ENCODE assay signal across 11 mouse cellular contexts in the genomic region with DNA sequence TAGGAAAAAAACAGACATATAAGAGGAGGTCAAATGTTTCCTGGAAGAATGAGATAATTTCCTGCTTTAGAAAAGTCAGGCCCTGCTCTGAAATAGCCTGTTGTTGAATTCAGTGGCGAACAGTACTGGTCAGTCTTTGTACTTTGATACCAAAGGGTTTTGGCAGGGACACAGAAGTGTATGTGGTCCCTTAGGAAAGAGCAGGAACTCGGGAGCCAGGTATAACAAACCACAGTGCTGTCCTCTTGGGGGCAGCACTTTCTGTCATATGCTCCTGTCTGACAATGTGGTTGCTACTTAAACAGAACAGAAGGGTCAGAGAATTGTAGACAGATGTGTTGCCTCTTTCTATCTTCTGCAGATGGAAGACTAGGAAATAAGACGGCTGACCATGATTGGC.
DNase-seq lines count a peak whose midpoint lies in the region; ATAC-seq and TF ChIP-seq lines count a peak whose summit lies in the region.
"Had no signal": no experiment of that assay in that cellular context is flagged by ENCODE, and none has a peak within 500 bp of the region (broad histone marks: within the 10 kb centered on the region; RNA-seq: fewer than 3 reads in every experiment).

No protein-coding gene starts in this region.

- TF ChIP-seq CTCF in intestine, postnatal 0 days (IDR thresholded peaks at IDR 0.05; ENCODE audit: low read depth): peak; percentile 68

- H3K27me3 ChIP-seq in heart, embryonic 10.5 days (ENCODE audit: insufficient read depth, poor library complexity, severe bottlenecking): no peaks in the 10 kb centered on the region
- no peaks in the 10 kb centered on the region for H3K27me3 ChIP-seq in intestine, postnatal 0 days (replicated peaks; ENCODE audit: control insufficient read depth, insufficient read depth, low read length)
- H3K27me3 ChIP-seq in midbrain, embryonic 11.5 days (ENCODE audit: control insufficient read depth, insufficient read depth, low read length): no peaks in the 10 kb centered on the region
- H3K27me3 ChIP-seq: embryonic facial prominence, embryonic 13.5 days; neural tube, embryonic 15.5 days had no signal

- no peak for ATAC-seq in intestine, postnatal 0 days
- ATAC-seq in midbrain, embryonic 11.5 days (ENCODE audit: low FRiP score): no peak

- WGBS in heart, embryonic 10.5 days: 34% methylated on average over 3 of the region's 3 CpGs
- WGBS in intestine, postnatal 0 days: 41% methylated on average over 3 of the region's 3 CpGs
- 60% methylated on average over 3 of the region's 3 CpGs for WGBS in midbrain, embryonic 11.5 days

- H3K9ac ChIP-seq in intestine, postnatal 0 days (ENCODE audit: low read depth, low read length): no peak overlapping the region
- no peak overlapping the region for H3K9ac ChIP-seq in midbrain, embryonic 11.5 days (ENCODE audit: low read length)
- H3K9ac ChIP-seq: embryonic facial prominence, embryonic 13.5 days; neural tube, embryonic 15.5 days had no signal

- no peak overlapping the region for H3K4me3 ChIP-seq in heart, embryonic 10.5 days
- no peak overlapping the region for H3K4me3 ChIP-seq in intestine, postnatal 0 days (ENCODE audit: low read depth, low read length)
- H3K4me3 ChIP-seq in midbrain, embryonic 11.5 days (ENCODE audit: low read depth, low read length): no peak overlapping the region
- H3K4me3 ChIP-seq: embryonic facial prominence, embryonic 13.5 days; neural tube, embryonic 15.5 days had no signal

- H3K4me1 ChIP-seq in heart, embryonic 10.5 days: peaks cover 6% of the 10 kb centered on the region; the same call in 1 of the 2 replicates
- no peaks in the 10 kb centered on the region for H3K4me1 ChIP-seq in intestine, postnatal 0 days (replicated peaks; ENCODE audit: control insufficient read depth, insufficient read depth, low read length)
- no peaks in the 10 kb centered on the region for H3K4me1 ChIP-seq in midbrain, embryonic 11.5 days (ENCODE audit: control insufficient read depth, insufficient read depth, low read length)
- H3K4me1 ChIP-seq: neural tube, embryonic 15.5 days had no signal

- no peak overlapping the region for H3K27ac ChIP-seq in heart, embryonic 10.5 days
- no peak overlapping the region for H3K27ac ChIP-seq in intestine, postnatal 0 days (ENCODE audit: low read depth, low read length)
- no peak overlapping the region for H3K27ac ChIP-seq in midbrain, embryonic 11.5 days (ENCODE audit: low read depth, low read length)
- H3K27ac ChIP-seq: embryonic facial prominence, embryonic 13.5 days; neural tube, embryonic 15.5 days had no signal

- no peak overlapping the region for H3K4me2 ChIP-seq in intestine, postnatal 0 days (replicated peaks; ENCODE audit: low read depth)
- H3K4me2 ChIP-seq in midbrain, embryonic 11.5 days: no peak overlapping the region
- H3K4me2 ChIP-seq: embryonic facial prominence, embryonic 13.5 days; neural tube, embryonic 15.5 days had no signal

- no peaks in the 10 kb centered on the region for H3K9me3 ChIP-seq in heart, embryonic 10.5 days
- no peaks in the 10 kb centered on the region for H3K9me3 ChIP-seq in intestine, postnatal 0 days (ENCODE audit: control insufficient read depth)
- H3K9me3 ChIP-seq in midbrain, embryonic 11.5 days (ENCODE audit: control insufficient read depth, low read length): no peaks in the 10 kb centered on the region
- H3K9me3 ChIP-seq: embryonic facial prominence, embryonic 13.5 days; neural tube, embryonic 15.5 days had no signal

- DNase-seq in heart, adult 18-20 months: peak; percentile 36 to 54
- DNase-seq in heart, embryonic 10.5 days (ENCODE audit: low spot score): no peak
- peak; percentile 8 for DNase-seq in urinary bladder, postnatal 14 days (ENCODE audit: low spot score)
- no peak for DNase-seq in urinary bladder, postnatal 4 days (ENCODE audit: low spot score in 2 of 2)
- DNase-seq in neural tube, embryonic 10.5 days (ENCODE audit: extremely low spot score, low spot score): no peak
- DNase-seq in thymus, postnatal 0 days (ENCODE audit: low spot score): no peak
- no peak for DNase-seq in midbrain, embryonic 11.5 days (ENCODE audit: low spot score, missing footprints)
- DNase-seq: gastrocnemius, postnatal 25 days had no signal

- H3K36me3 ChIP-seq in heart, embryonic 10.5 days: no peaks in the 10 kb centered on the region
- no peaks in the 10 kb centered on the region; the same call in 1 of the 2 replicates for H3K36me3 ChIP-seq in intestine, postnatal 0 days (ENCODE audit: control insufficient read depth, insufficient read depth)
- H3K36me3 ChIP-seq in midbrain, embryonic 11.5 days (ENCODE audit: control insufficient read depth, insufficient read depth, low read length): no peaks in the 10 kb centered on the region
- H3K36me3 ChIP-seq: neural tube, embryonic 15.5 days had no signal

Comparison
In these comparisons a context has a peak if more than half of its experiments do, and no peak if none do; other contexts are left out.
1. DNase-seq: peak in heart, adult 18-20 months (2 of 2) and urinary bladder, postnatal 14 days (single experiment); none in heart, embryonic 10.5 days (single experiment), urinary bladder, postnatal 4 days (0 of 2), neural tube, embryonic 10.5 days (single experiment), thymus, postnatal 0 days (single experiment) and midbrain, embryonic 11.5 days (single experiment).